Mouse (Mus musculus): ENCODE measurements around the gene Pde2a. TPM values are rescaled to one million over a fixed set of nuclear protein-coding genes. Genes with fewer than 3 reads are reported as not detected.

The Pde2a gene
- 18.3 and 30.3 TPM in 2 replicates for polyA plus RNA-seq (2016; fragmentation: Nextera tagmentation; extraction: Ambion mirVana)

GRCm38 (mm10) chr7:101421529-101421928, at the start of gene Pde2a:
TSS of gene Pde2a (plus strand) at chr7:101421691.
- Histone ChIP-seq H3K4me3 (peak within 1 kb of the TSS; percentile 26), H3K36me3 (no peaks in the 10 kb centered on the region), H3K27me3 (ENCODE audit: insufficient read depth, poor library complexity, severe bottlenecking) (peaks cover 50% of the 10 kb centered on the region), H3K27ac (peak within 1 kb of the TSS; percentile 35; the same call in 1 of the 2 replicates), H3K9me3 (no peaks in the 10 kb centered on the region), H3K4me1 (replicated peaks) (peaks cover 20% of the 10 kb centered on the region)
- peak; percentile 15 for DNase-seq (ENCODE audit: low spot score)
- whole genome bisulfite sequencing: 17% methylated on average over 6 of the region's 6 CpGs

GRCm38 (mm10) chr7:101373082-101373481, 48.4 kb upstream of the Pde2a start:
- H3K27me3 ChIP-seq (ENCODE audit: insufficient read depth, poor library complexity, severe bottlenecking): peaks cover 5% of the 10 kb centered on the region; the same call in 1 of the 2 replicates
- 0 out of 2 replicates have a peak overlapping the region, but pooled peaks have one; percentile 29 for H3K27ac ChIP-seq
- 86% methylated on average over 26 of the region's 26 CpGs for WGBS
- peaks cover 12% of the 10 kb centered on the region for H3K4me1 ChIP-seq (replicated peaks)
- H3K9me3 ChIP-seq: no peaks in the 10 kb centered on the region
- H3K36me3 ChIP-seq: no peaks in the 10 kb centered on the region
- no peak for DNase-seq (ENCODE audit: low spot score)
- H3K4me3 ChIP-seq: no peak overlapping the region

GRCm38 (mm10) chr7:101374155-101374554, 47.3 kb upstream of the Pde2a start:
- Histone ChIP-seq H3K9me3 (no peaks in the 10 kb centered on the region), H3K27ac (no peak overlapping the region), H3K27me3 (ENCODE audit: insufficient read depth, poor library complexity, severe bottlenecking) (peaks cover 5% of the 10 kb centered on the region; the same call in 1 of the 2 replicates), H3K4me1 (replicated peaks) (peaks cover 19% of the 10 kb centered on the region), H3K36me3 (no peaks in the 10 kb centered on the region), H3K4me3 (no peak overlapping the region)
- DNase-seq (ENCODE audit: low spot score): no peak

- H3K27me3 ChIP-seq (ENCODE audit: insufficient read depth, poor library complexity, severe bottlenecking): peaks cover 5% of the 10 kb centered on the region; the same call in 1 of the 2 replicates
- 84% methylated on average over 10 of the region's 10 CpGs for WGBS
- H3K4me3 ChIP-seq: no peak overlapping the region
- H3K36me3 ChIP-seq: no peaks in the 10 kb centered on the region
- no peak for DNase-seq (ENCODE audit: low spot score)
- no peak overlapping the region for H3K27ac ChIP-seq
- no peaks in the 10 kb centered on the region for H3K9me3 ChIP-seq
- H3K4me1 ChIP-seq (replicated peaks): peaks cover 26% of the 10 kb centered on the region
These were observed 44.7 kb upstream of the Pde2a start for GRCm38 (mm10) chr7:101376701-101377340.

- Histone ChIP-seq H3K27me3 (ENCODE audit: insufficient read depth, poor library complexity, severe bottlenecking) (peaks cover 5% of the 10 kb centered on the region; the same call in 1 of the 2 replicates), H3K4me1 (replicated peaks) (peaks cover 26% of the 10 kb centered on the region), H3K4me3 (no peak overlapping the region), H3K36me3 (no peaks in the 10 kb centered on the region), H3K9me3 (no peaks in the 10 kb centered on the region), H3K27ac (peak overlapping the region; percentile 68)
- 42% methylated on average over 7 of the region's 7 CpGs for WGBS
- DNase-seq (ENCODE audit: low spot score): peak; percentile 22
These were observed 43.7 kb upstream of the Pde2a start for GRCm38 (mm10) chr7:101377741-101378262.

- Histone ChIP-seq H3K27ac (peak overlapping the region; percentile 68), H3K9me3 (no peaks in the 10 kb centered on the region), H3K4me1 (replicated peaks) (peaks cover 26% of the 10 kb centered on the region), H3K36me3 (no peaks in the 10 kb centered on the region), H3K27me3 (ENCODE audit: insufficient read depth, poor library complexity, severe bottlenecking) (0 out of 2 replicates have a peak, but pooled peaks cover under 1% of the 10 kb centered on the region), H3K4me3 (no peak overlapping the region)
- DNase-seq (ENCODE audit: low spot score): no peak
- 60% methylated on average over 3 of the region's 3 CpGs for WGBS
These were observed 43.2 kb upstream of the Pde2a start for GRCm38 (mm10) chr7:101378285-101378684.

- Histone ChIP-seq H3K9me3 (no peaks in the 10 kb centered on the region), H3K36me3 (no peaks in the 10 kb centered on the region), H3K4me1 (replicated peaks) (peaks cover 26% of the 10 kb centered on the region), H3K27ac (peak overlapping the region; percentile 46), H3K4me3 (no peak overlapping the region), H3K27me3 (ENCODE audit: insufficient read depth, poor library complexity, severe bottlenecking) (no peaks in the 10 kb centered on the region)
- no peak for DNase-seq (ENCODE audit: low spot score)
- 67% methylated on average over 5 of the region's 5 CpGs for WGBS
These were observed 42.6 kb upstream of the Pde2a start for GRCm38 (mm10) chr7:101378796-101379465.

- no peaks in the 10 kb centered on the region for H3K36me3 ChIP-seq
- no peak overlapping the region for H3K4me3 ChIP-seq
- DNase-seq (ENCODE audit: low spot score): no peak
- no peaks in the 10 kb centered on the region for H3K9me3 ChIP-seq
- peak overlapping the region; percentile 46 for H3K27ac ChIP-seq
- peaks cover 28% of the 10 kb centered on the region for H3K4me1 ChIP-seq (replicated peaks)
- H3K27me3 ChIP-seq (ENCODE audit: insufficient read depth, poor library complexity, severe bottlenecking): no peaks in the 10 kb centered on the region
- 75% methylated on average over 2 of the region's 2 CpGs for WGBS
These were observed 41.8 kb upstream of the Pde2a start for GRCm38 (mm10) chr7:101379732-101380131.

- no peaks in the 10 kb centered on the region for H3K27me3 ChIP-seq (ENCODE audit: insufficient read depth, poor library complexity, severe bottlenecking)
- 88% methylated on average over 6 of the region's 6 CpGs for WGBS
- no peak for DNase-seq (ENCODE audit: low spot score)
- no peak overlapping the region for H3K4me3 ChIP-seq
- peaks cover 46% of the 10 kb centered on the region for H3K4me1 ChIP-seq (replicated peaks)
- no peaks in the 10 kb centered on the region for H3K36me3 ChIP-seq
- H3K9me3 ChIP-seq: no peaks in the 10 kb centered on the region
- H3K27ac ChIP-seq: no peak overlapping the region
These were observed 40.0 kb upstream of the Pde2a start for GRCm38 (mm10) chr7:101381512-101381911.

- no peaks in the 10 kb centered on the region for H3K9me3 ChIP-seq
- peaks cover 45% of the 10 kb centered on the region for H3K4me1 ChIP-seq (replicated peaks)
- 71% methylated on average over 8 of the region's 8 CpGs for WGBS
- no peak overlapping the region for H3K27ac ChIP-seq
- H3K4me3 ChIP-seq: no peak overlapping the region
- H3K36me3 ChIP-seq: no peaks in the 10 kb centered on the region
- no peak for DNase-seq (ENCODE audit: low spot score)
- H3K27me3 ChIP-seq (ENCODE audit: insufficient read depth, poor library complexity, severe bottlenecking): no peaks in the 10 kb centered on the region
These were observed 39.1 kb upstream of the Pde2a start for GRCm38 (mm10) chr7:101382378-101382777.

GRCm38 (mm10) chr7:101383756-101384155, 37.7 kb upstream of the Pde2a start:
- DNase-seq (ENCODE audit: low spot score): no peak
- H3K27me3 ChIP-seq (ENCODE audit: insufficient read depth, poor library complexity, severe bottlenecking): no peaks in the 10 kb centered on the region
- peaks cover 33% of the 10 kb centered on the region for H3K4me1 ChIP-seq (replicated peaks)
- no peaks in the 10 kb centered on the region for H3K36me3 ChIP-seq
- H3K9me3 ChIP-seq: no peaks in the 10 kb centered on the region
- no peak overlapping the region for H3K27ac ChIP-seq
- H3K4me3 ChIP-seq: no peak overlapping the region
- 70% methylated on average over 3 of the region's 3 CpGs for WGBS

GRCm38 (mm10) chr7:101384931-101385330, 36.6 kb upstream of the Pde2a start:
- Histone ChIP-seq H3K27ac (peak overlapping the region; percentile 72), H3K36me3 (no peaks in the 10 kb centered on the region), H3K4me1 (replicated peaks) (peaks cover 22% of the 10 kb centered on the region), H3K9me3 (no peaks in the 10 kb centered on the region), H3K4me3 (no peak overlapping the region), H3K27me3 (ENCODE audit: insufficient read depth, poor library complexity, severe bottlenecking) (no peaks in the 10 kb centered on the region)
- no peak for DNase-seq (ENCODE audit: low spot score)
- 69% methylated on average over 10 of the region's 10 CpGs for WGBS

GRCm38 (mm10) chr7:101385331-101385733, 36.2 kb upstream of the Pde2a start:
- H3K4me3 ChIP-seq: no peak overlapping the region
- no peaks in the 10 kb centered on the region for H3K9me3 ChIP-seq
- peak overlapping the region; percentile 72 for H3K27ac ChIP-seq
- peak; percentile 41 for DNase-seq (ENCODE audit: low spot score)
- 41% methylated on average over 6 of the region's 6 CpGs for WGBS
- H3K36me3 ChIP-seq: no peaks in the 10 kb centered on the region
- H3K4me1 ChIP-seq (replicated peaks): peaks cover 25% of the 10 kb centered on the region
- no peaks in the 10 kb centered on the region for H3K27me3 ChIP-seq (ENCODE audit: insufficient read depth, poor library complexity, severe bottlenecking)

Measured in hindbrain, embryonic 10.5 days (tissue).